Mouse (Mus musculus) right cerebral cortex, adult 2 months (tissue): ENCODE measurements around the gene Uqcc1.
"Not testable (repeated sequence)": the region's sequence is repeated elsewhere in the genome, so short reads cannot be mapped to it uniquely, and the experiment has no call there.

Experiments used
- DNase-seq, 2 experiments: peaks; one replicate each; pipeline ENCODE4 v3.0.0; 2021 to 2022; ENCODE audit warnings: low spot score in 2 of 2

Gene Uqcc1

DNA sequence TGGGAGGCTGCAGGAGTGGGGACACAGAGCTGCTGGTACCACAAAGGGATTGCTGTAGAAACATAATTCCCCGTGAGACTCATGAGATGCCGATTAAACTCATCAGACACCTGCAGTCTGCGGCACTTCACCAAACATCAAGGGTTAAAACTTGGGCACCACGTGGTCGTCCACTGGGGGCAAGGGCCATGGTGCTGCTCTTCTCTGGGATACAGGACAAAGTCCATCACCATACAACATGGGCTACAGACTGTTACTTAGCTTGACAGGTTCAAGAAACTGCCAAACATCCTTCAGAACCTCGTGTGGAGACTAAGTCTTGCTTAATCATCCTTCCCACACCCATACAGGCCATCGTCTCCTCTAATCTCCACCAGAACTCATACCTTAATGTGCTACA lies 70.0 kb downstream of the Uqcc1 start:
- no peak for DNase-seq

GRCm38 (mm10) chr2:155852536-155852935 lies 77.6 kb downstream of the Uqcc1 start:
- DNase-seq, result no peak

DNA sequence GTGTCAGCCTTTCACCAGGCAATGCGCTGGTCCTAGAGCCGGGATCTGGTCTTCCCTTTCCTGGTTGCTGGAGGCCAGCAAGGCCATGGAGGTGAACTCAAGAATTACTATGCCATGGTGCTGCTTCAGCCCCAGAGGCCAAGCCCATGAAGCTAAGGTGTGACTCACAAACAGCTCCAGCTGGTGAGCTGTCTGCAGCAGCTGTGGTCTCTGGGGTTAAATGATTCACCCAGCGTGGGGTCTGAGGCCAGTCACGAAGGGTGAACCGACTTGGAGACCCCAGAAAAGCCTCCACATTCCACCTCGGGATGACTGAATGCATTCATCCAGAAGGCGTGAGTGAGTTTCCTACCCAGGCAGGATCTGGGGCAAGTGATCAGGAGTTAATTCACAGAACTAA lies 80.0 kb downstream of the Uqcc1 start:
- DNase-seq, result no peak

- DNase-seq, result no peak
Observed at GRCm38 (mm10) chr2:155849464-155849863, 80.6 kb downstream of the Uqcc1 start.

- peak; percentile 85 to 87 for DNase-seq
Observed at GRCm38 (mm10) chr2:155848291-155848690, 81.8 kb downstream of the Uqcc1 start.

GRCm38 (mm10) chr2:155846930-155847329 lies 83.2 kb downstream of the Uqcc1 start:
- DNase-seq, result no peak

DNA sequence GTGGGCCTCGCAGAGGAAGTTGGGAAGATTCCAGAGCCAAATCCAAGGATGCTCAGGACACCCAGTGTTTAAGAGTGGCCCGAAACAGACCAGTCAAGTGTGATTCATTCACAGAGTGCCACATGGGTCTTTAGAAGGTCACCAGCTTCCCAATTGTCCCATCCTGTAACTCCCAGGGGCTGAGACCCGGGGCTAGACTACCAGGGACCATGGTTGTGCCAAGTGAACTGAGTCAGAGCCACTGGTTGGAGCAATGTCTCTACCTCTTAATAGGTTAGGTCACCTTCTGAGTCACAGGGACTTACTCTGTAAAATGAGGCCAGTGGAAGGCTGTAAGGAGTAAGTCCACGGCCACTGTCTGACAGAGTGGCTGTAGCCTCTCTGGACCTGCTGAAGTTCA lies 91.1 kb downstream of the Uqcc1 start:
- DNase-seq, result no peak

DNA sequence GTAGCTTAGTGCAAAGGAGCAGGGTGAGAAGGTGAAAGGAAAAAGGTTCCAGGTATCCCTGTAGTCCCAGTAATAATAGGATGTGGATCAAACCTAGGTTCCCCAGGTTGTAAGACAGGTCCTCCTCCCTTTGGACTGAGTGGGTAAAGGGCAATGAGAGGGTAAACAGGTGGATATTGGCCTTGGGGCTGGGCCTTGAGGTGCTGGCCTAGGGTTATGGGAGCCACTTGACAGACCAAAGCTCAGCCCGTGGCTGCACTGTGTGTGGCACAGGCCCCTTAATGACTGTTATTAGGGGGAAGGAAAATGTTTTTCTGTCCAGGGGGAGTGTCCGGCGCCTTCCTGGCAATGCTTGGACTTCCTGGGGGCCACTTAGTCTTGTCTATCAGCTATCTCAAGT lies 92.1 kb downstream of the Uqcc1 start:
- DNase-seq, result no peak

DNA sequence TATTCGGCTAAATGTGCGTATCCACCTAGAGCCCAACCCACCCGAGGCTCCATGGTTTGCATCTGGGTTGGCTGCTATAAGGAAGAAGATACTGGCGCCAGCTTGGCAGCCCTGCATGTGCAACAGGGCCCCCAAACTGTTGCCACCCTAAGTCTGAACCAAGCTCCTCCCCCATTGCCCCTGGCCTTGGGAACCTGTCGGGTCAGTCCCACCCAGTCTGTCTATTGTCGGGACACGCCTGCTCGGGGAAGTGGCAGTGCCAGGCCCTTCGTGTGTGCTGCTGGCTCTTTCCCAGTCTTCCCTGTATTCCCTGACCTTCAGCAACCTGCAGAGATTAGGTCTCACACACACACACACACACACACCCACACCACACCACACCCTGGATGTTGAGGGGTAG lies 95.4 kb downstream of the Uqcc1 start, which contains the start of gene Fam83c:
Fam83c (minus strand) TSS at position 123 of the 400 bp plus-strand sequence.
- no peak for DNase-seq

DNA sequence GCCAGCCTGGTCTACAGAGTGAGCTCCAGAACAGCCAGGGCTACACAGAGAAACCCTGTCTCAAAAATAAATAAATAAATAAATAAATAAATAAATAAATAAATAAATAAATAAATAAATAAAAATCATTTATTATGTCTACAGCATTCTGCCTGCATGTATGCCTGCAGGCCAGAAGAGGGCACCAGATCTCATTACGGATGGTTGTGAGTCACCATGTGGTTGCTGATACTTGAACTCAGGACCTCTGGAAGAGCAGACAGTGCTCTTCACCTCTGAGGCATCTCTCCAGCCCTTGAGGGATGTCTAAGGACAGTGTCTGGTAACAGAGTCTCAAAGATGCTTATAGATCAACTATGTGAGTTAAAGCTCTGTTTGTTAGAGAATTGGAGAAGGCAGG lies 98.0 kb downstream of the Uqcc1 start:
- not testable (repeated sequence) for DNase-seq

DNA sequence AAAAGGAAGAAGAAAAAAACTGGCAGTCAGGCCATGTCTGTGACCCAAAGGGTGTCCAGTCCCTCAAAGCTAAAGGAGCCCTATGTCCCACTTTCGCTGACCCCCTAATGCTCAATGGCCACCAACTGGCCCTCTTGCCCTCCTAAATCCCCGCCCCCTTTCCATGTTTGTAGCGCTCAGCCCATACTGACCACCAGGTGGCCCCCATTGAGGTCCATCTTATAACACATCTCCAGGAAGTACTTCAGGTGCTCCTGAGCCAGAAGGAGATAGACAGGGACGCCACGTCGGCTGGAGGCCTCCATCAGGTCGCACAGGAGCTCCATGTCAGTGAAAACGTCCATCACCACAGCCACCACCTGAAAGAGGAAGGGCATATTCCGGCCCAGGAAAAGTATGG lies 98.8 kb downstream of the Uqcc1 start:
- DNase-seq, result no peak

DNA sequence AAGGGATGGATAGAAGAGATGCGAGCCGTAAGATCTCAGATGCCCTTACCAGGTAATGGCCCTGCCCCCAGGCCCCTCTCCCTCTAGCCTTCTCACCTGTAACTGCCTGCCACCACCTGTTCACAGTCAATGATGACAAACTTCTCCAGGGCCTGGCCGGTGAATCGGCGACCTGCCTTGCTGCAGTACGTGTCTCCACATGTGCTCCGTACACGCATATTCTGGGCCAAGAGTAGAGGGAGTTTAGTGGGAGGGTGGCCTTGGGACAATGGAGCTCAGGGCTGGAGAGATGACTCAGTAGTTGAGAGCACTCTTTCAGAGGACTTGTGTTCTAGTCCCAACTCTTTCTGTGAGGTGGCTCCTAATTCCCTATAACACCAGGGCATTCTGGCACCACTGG lies 99.3 kb downstream of the Uqcc1 start:
- no peak for DNase-seq

GRCm38 (mm10) chr2:155826630-155827424 lies 103.3 kb downstream of the Uqcc1 start, which contains the start of gene Eif6:
TSS of gene Eif6 (minus strand) at chr2:155826925.
- DNase-seq, result peak; percentile 82

DNA sequence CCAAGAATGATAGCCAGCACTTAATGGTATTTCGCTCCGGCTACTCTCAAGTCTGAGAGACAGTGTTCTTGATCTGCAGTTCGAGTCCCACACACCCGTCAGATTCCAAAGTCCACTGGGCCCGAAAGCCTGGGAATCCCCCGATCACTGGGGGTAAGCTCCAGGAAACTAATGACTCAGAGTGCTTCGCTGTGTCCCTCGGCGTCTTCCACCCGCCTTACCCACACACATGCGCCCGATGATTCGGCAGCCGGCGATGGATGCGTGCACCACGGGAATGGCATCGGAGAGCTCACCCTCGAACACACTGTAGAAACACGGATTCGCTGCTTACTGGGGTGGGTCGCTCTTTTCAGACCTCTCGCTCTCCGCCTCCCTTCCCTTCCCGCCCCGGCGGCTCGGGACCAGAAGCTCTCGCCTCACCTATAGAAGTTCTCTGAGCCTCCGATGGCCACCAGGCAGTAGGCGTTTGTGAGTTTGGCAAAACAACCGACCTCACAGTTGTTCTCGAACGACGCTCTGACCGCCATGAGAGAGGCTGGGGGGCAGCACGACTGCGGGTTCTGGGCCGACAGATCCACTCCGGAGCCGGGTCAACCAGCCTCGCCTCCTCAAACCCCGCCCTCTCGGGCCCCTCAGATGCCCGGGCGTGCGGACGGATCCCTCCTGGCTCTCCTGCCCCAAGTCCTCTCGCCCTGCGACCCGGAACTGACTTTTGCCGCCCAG lies 104.0 kb downstream of the Uqcc1 start:
- peak; percentile 45 to 52 for DNase-seq

- no peak for DNase-seq
Observed at GRCm38 (mm10) chr2:155823722-155824121, 106.4 kb downstream of the Uqcc1 start.

DNA sequence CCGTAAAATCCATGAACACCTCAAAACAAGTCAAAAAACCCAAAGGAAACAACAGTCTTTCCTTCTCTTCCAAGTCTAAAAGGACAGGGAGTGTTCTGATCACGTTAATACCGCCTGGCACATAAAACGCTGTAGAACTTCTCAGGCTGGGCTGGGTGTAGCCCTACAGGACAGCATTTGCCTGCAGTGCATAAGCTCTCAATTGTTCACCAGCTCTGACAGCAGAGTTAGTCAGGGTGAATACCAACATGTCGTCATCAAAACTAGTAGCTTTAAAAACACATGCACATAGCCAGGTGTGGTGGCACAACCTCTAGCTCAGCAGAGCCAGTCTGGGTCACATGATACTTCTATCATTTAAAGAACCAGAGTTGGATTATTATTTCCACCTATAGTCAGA lies 109.3 kb downstream of the Uqcc1 start:
- DNase-seq, result no peak

GRCm38 (mm10) chr2:155819449-155820251 lies 110.5 kb downstream of the Uqcc1 start:
- DNase-seq, result peak; percentile 30 to 40

GRCm38 (mm10) chr2:155819392-155819448 lies 110.9 kb downstream of the Uqcc1 start, which contains the start of gene BC029722:
TSS of gene BC029722 (minus strand) at chr2:155819426.
- no peak for DNase-seq

DNA sequence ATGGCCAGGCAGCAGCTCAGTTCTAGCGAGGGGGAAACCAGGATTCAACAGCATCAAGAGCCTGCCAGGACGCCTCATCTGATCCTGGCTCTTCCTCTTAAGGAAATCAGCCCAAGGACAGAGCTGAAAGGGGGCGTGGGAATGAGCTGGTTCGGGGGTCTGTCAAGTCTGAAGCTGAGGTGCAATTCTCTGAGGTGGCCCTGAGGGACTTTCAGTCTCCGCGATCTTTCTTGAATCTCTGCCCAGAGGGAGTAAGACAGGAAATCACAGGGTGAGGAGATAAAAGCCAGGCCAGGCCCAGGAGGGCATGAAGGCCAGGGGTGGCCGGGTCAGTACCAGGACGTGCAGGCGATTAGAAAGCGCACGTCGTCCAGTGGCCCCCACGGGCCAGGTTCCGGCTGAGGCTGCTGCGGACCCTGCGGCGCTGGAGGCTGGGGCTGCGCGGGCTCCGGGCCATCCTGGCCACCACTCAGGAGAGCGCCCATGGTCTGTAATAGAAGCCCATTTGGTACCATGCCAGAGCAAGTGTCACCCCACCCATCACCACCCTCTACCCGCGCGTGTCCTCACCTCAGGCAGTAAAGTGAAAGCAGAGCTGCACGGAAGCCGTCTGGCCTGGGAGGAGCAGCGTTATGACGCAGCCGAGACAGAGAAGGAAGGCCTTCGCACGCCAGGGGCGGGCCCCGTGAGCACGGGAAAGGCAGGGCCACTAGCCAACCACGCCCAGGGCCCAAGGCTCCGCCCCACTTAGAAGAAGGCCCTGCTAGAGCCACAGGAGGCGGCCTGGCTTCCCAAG lies 111.3 kb downstream of the Uqcc1 start:
- peak; percentile 93 for DNase-seq

GRCm38 (mm10) chr2:155817301-155818245 lies 112.5 kb downstream of the Uqcc1 start:
- DNase-seq, result no peak

- no peak for DNase-seq
Observed at GRCm38 (mm10) chr2:155816179-155816578, 113.9 kb downstream of the Uqcc1 start.
